Mouse (Mus musculus) pancreas, adult 10 weeks (tissue): Measurements from ENCODE around the gene Vps72. TPM values are rescaled to one million over a fixed set of nuclear protein-coding genes. Genes with fewer than 3 reads are reported as not detected.

Experiments used
- polyA plus RNA-seq: library from polyadenylated mRNA; stranded (reverse); fragments of 350-450 nt; fragmentation: Illumina TruSeq; extraction: RNeasy Lipid Tissue Mini Kit (QIAGEN cat#74804); gene quantifications from one replicate; pipeline ENCODE4 v1.2.3, GENCODE M21; 2015; ENCODE audit warnings: low read depth, low replicate concordance; ENCODE audit not compliant: insufficient read depth

The Vps72 gene
- polyA plus RNA-seq, result 9.9 TPM

GRCm38 (mm10) chr3:95110911-95111726 lies at the start of gene Vps72:
Gene Vps72, plus strand, starts transcription at chr3:95111022.

GRCm38 (mm10) chr3:95106338-95107117 lies 4.3 kb upstream of the Vps72 start, which contains the start of gene Pip5k1a:
Gene Pip5k1a, minus strand, starts transcription at chr3:95106930.

GRCm38 (mm10) chr3:95124246-95124645 lies 13.4 kb downstream of the Vps72 start, which contains the start of gene Tmod4:
Gene Tmod4, plus strand, starts transcription at chr3:95124476.

DNA sequence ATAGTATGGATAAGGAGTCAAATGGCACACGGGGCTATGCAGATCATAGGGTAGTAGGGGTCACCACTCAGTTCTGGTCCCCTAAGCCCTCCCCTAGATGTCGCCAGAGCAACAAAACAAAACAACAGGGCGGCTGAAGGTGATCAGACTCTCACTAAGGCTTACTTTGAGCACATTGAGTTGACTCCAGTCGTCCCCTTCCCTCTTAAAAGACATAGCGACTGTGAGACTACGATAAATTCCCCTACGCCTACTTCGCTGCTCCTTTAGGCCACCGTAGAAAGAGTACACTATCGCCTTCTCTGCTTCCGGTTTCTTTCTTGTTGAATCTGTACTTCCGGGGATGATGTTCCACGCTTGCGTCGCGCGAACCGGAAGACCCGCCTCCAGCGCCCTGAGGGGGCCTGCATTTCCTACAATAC lies 22.9 kb downstream of the Vps72 start, which contains the start of the genes Scnm1 and Lysmd1:
TSS of gene Scnm1 (minus strand) at position 332 of the 422 bp plus-strand sequence.
TSS of gene Lysmd1 (plus strand) at position 409 of the 422 bp plus-strand sequence.

DNA sequence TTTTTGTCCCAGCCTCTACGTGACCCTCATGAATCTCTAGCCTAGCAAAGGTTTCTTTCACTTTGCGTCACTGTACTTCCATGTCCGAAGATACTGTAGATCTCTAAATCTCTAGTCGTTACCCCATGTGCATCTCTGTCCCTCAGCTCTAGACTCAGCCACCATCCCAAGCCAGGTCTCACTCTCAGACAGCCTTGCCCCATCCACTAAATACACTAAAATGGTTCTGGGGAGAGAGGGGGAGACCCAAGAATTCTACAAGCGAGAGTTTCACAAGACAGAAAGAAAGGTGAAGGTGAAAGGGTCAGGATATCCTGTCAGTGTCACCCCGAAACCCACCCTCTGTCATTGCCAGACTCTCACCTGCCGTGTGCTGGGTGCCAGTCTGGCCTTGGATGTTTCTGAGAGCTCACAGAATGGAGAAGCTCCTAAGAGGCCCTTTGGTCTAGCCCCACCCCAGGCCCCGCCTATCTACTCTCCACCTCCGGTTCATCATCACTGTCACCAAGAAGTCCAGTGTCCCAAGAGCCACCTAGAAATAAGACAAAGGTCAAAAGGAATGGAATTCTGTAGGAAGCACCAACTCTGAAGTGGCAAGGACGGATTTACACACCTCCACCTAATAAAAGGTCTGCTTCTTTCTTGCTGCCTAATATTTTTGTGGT lies 31.3 kb downstream of the Vps72 start, which contains the start of gene Tnfaip8l2:
TSS of gene Tnfaip8l2 (minus strand) at position 409 of the 665 bp plus-strand sequence.

DNA sequence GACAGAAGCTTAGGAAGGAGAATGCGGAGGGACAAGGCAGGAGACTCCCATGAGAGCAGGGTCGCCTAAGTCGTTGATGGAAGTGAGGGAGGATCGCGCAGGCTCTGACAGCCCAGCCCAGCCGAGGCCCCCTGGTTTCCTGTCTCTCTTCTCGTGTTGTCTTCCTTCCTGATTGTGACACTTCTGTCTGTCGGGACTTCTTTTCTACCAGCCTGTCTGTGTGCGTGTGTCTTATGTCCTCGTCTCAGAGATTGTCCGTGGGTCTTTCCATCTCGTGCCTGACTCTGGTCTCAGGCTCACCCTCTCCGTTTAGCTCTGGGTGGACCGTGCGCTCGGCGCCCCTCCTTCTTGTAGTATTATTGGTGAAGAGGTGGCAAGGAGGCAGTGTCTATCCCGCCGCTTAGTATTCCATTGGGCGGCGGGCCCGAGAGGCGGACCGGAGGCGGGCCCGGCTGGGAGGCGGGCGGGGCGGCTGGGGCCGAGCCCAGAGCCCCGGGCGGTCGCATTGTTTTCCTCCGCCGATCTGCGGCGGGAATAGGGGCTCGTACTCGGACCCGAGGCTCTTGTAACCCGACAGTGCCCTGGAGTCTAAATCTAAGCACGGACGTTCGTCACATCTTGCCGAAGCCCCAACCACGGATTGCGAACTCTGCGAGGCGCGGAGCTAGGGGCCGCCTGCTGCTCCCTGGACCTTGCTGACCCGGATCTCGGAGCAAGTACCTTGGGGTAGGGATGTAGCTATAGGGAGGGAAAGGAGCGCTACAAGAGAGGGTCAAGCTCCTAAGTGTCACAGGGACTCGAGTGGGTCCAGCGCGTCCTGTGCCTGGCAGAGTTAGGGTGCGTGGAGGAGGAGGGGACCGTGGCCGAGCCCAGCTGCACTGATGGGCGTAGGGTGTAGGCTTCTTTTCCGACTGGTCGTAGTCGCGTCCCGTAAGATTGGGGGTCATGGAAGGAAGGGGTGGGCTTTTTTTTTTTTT lies 49.5 kb downstream of the Vps72 start, which contains the start of gene Sema6c:
TSS of gene Sema6c (plus strand) at position 471 of the 977 bp plus-strand sequence.

Other genes starting within 250 kb of the Vps72 start
- 53.6 TPM for gene Psmb4, start 224.1 kb upstream of the Vps72 start, polyA plus RNA-seq
- 25.2 TPM for gene Selenbp1, start 178.0 kb upstream of the Vps72 start, polyA plus RNA-seq
- gene Rfx5, start 156.9 kb upstream of the Vps72 start, polyA plus RNA-seq, result 3.4 TPM
- gene Pi4kb, start 136.3 kb upstream of the Vps72 start, polyA plus RNA-seq, result 11.6 TPM
- 7.0 TPM for gene Zfp687, start 95.6 kb upstream of the Vps72 start, polyA plus RNA-seq
- 40.1 TPM for gene Psmd4, start 68.4 kb upstream of the Vps72 start, polyA plus RNA-seq
- gene Pip5k1a, start 4.1 kb upstream of the Vps72 start, polyA plus RNA-seq, result 4.5 TPM
- not detected for gene Tmod4, start 13.5 kb downstream of the Vps72 start, polyA plus RNA-seq
- 14.9 TPM for gene Scnm1, start 23.0 kb downstream of the Vps72 start, polyA plus RNA-seq
- gene Lysmd1, start 23.1 kb downstream of the Vps72 start, polyA plus RNA-seq, result 1.8 TPM
- 2.8 TPM for gene Tnfaip8l2, start 31.3 kb downstream of the Vps72 start, polyA plus RNA-seq
- gene Sema6c, start 49.4 kb downstream of the Vps72 start, polyA plus RNA-seq, result 4.6 TPM
- gene Gabpb2, start 106.9 kb downstream of the Vps72 start, polyA plus RNA-seq, result 5.2 TPM
- 15.7 TPM for gene Cdc42se1, start 117.7 kb downstream of the Vps72 start, polyA plus RNA-seq
- gene Mllt11, start 121.1 kb downstream of the Vps72 start, polyA plus RNA-seq, result 5.8 TPM
- gene Gm128, start 130.6 kb downstream of the Vps72 start, polyA plus RNA-seq, result not detected
- gene Bnipl, start 140.2 kb downstream of the Vps72 start, polyA plus RNA-seq, result not detected
- gene Mindy1, start 170.3 kb downstream of the Vps72 start, polyA plus RNA-seq, result 27.6 TPM
- 2.3 TPM for gene Prune1, start 171.1 kb downstream of the Vps72 start, polyA plus RNA-seq
- 2.8 TPM for gene Anxa9, start 196.2 kb downstream of the Vps72 start, polyA plus RNA-seq
- gene Cers2, start 203.8 kb downstream of the Vps72 start, polyA plus RNA-seq, result 33.2 TPM
- gene Setdb1, start 246.2 kb downstream of the Vps72 start, polyA plus RNA-seq, result 10.3 TPM